Mouse (Mus musculus): ENCODE measurements at regions not wholly inside any gene's neighbourhood (a gene's known extent, or its start where the extent isn't known, plus 50 kb on each side); places are given as distances from the start of the nearest gene placed in this dataset.
"Not testable (repeated sequence)": the region's sequence is repeated elsewhere in the genome, so short reads cannot be mapped to it uniquely, and the experiment has no call there.

- no peak for DNase-seq
Measured at GRCm38 (mm10) chr7:61615156-61615555, 731.2 kb upstream of the Ndn start.

GRCm38 (mm10) chr7:61644893-61645545 lies 701.4 kb upstream of the Ndn start:
- no peak for DNase-seq

- no peak for DNase-seq
Measured at GRCm38 (mm10) chr7:61658086-61658485, 688.3 kb upstream of the Ndn start.

- DNase-seq, result no peak
Measured at GRCm38 (mm10) chr7:61683080-61683479, 663.3 kb upstream of the Ndn start.

GRCm38 (mm10) chr7:61685052-61685655 lies 661.2 kb upstream of the Ndn start:
- DNase-seq, result no peak

- no peak for DNase-seq
Measured at GRCm38 (mm10) chr7:61726149-61726548, 620.2 kb upstream of the Ndn start.

- DNase-seq, result no peak
Measured at GRCm38 (mm10) chr7:61737511-61737910, 608.9 kb upstream of the Ndn start.

GRCm38 (mm10) chr7:61739336-61739735 lies 607.0 kb upstream of the Ndn start:
- DNase-seq, result not testable (repeated sequence)

- no peak for DNase-seq
Measured at GRCm38 (mm10) chr7:61769826-61770225, 576.5 kb upstream of the Ndn start.

GRCm38 (mm10) chr7:61790113-61790796 lies 556.1 kb upstream of the Ndn start:
- DNase-seq, result no peak

GRCm38 (mm10) chr7:61836827-61837226 lies 509.5 kb upstream of the Ndn start:
- DNase-seq, result no peak

- peak; percentile 8 for DNase-seq
Measured at GRCm38 (mm10) chr7:61837240-61837639, 509.1 kb upstream of the Ndn start.

GRCm38 (mm10) chr7:61851949-61852348 lies 494.4 kb upstream of the Ndn start:
- DNase-seq, result no peak

GRCm38 (mm10) chr7:61864517-61864916 lies 481.9 kb upstream of the Ndn start:
- no peak for DNase-seq

- no peak for DNase-seq
Measured at GRCm38 (mm10) chr7:61866376-61866775, 480.0 kb upstream of the Ndn start.

GRCm38 (mm10) chr7:61876220-61876619 lies 470.1 kb upstream of the Ndn start:
- no peak for DNase-seq

GRCm38 (mm10) chr7:61877311-61878065 lies 468.9 kb upstream of the Ndn start:
- peak; percentile 35 for DNase-seq

- DNase-seq, result no peak
Measured at GRCm38 (mm10) chr7:61878095-61878494, 468.3 kb upstream of the Ndn start.

- no peak for DNase-seq
Measured at GRCm38 (mm10) chr7:61878585-61878984, 467.8 kb upstream of the Ndn start.

Measured in right cerebral cortex, postnatal 14 days (tissue).